Mouse (Mus musculus) kidney, postnatal 0 days (tissue): ENCODE data around the gene Scn5a. TPM values are rescaled to one million over a fixed set of nuclear protein-coding genes. Genes with fewer than 3 reads are reported as not detected.

Source experiments
- ATAC-seq: fragments of 200-750 bp; cut with Nextera tagmentation; replicated peaks from 2 replicates; pipeline ENCODE4 v1.8.0; 2017; ENCODE audit warnings: low read depth, moderate number of reproducible peaks, moderate TSS enrichment, moderate library complexity; ENCODE audit not compliant: low FRiP score
- DNase-seq: peaks from one replicate; pipeline ENCODE4 v3.0.0-alpha.2; 2016; ENCODE audit warnings: low spot score
- H3K27ac ChIP-seq: fragments of 300-500 bp; sonication (generic); 2 replicates; pipeline ENCODE4 v1.5.1; 2014; ENCODE audit warnings: mild to moderate bottlenecking
- H3K27me3 ChIP-seq: fragments of 300-500 bp; sonication (generic); 2 replicates; pipeline ENCODE4 v1.6.1; 2014; ENCODE audit warnings: low read length, mixed read lengths; ENCODE audit not compliant: insufficient read depth
- H3K36me3 ChIP-seq: fragments of 300-500 bp; sonication (generic); 2 replicates; pipeline ENCODE4 v1.6.1; 2014; ENCODE audit warnings: low read length, mixed read lengths; ENCODE audit not compliant: insufficient read depth
- H3K4me1 ChIP-seq: fragments of 300-500 bp; sonication (generic); replicated peaks from 2 replicates; pipeline ENCODE4 v1.6.1; 2014; ENCODE audit warnings: antibody characterized with exemption, low read length, mixed read lengths; ENCODE audit not compliant: insufficient read depth
- H3K4me2 ChIP-seq: fragments of 300-500 bp; sonication (generic); 2 replicates; pipeline ENCODE4 v1.6.1; 2014; ENCODE audit warnings: mild to moderate bottlenecking, low read length, moderate library complexity, mixed read lengths
- H3K4me3 ChIP-seq: fragments of 300-500 bp; sonication (generic); replicated peaks from 2 replicates; pipeline ENCODE4 v1.5.1; 2014; ENCODE audit warnings: low read depth, low read length
- H3K9ac ChIP-seq: fragments of 300-500 bp; sonication (generic); 2 replicates; pipeline ENCODE4 v1.6.1; 2014; ENCODE audit warnings: low read depth, low read length
- H3K9me3 ChIP-seq: fragments of 300-500 bp; sonication (generic); replicated peaks from 2 replicates; pipeline ENCODE4 v1.6.1; 2016; ENCODE audit warnings: low read length, inconsistent platforms, mixed read lengths
- CTCF ChIP-seq: IDR thresholded peaks from 2 replicates; pipeline ENCODE4 v1.5.1; 2016; ENCODE audit warnings: antibody characterized with exemption, low read depth, mild to moderate bottlenecking, moderate library complexity
- WGBS: fragments of 180-500 bp; shearing (Covaris S2); extraction: QIAGEN DNeasy Blood & Tissue Kit; methylation state at CpG from one replicate; pipeline ENCODE4 v1.1.7; 2014; 5-methylcytosine and 5-hydroxymethylcytosine counted together
- polyA plus RNA-seq: library from polyadenylated mRNA; unstranded; fragments of >200 nt; fragmentation: Nextera tagmentation; extraction: Ambion mirVana; gene quantifications from 2 replicates; pipeline ENCODE4 v1.2.1, GENCODE M21; 2015

The Scn5a gene
- polyA plus RNA-seq, 1 experiment from 2014 or later, result 0.12 TPM

- no peak for ATAC-seq
- WGBS, result 71% methylated on average over 8 of the region's 8 CpGs
- Histone ChIP-seq H3K9me3 (no peaks in the 10 kb centered on the region), H3K4me2 (no peak overlapping the region), H3K9ac (no peak overlapping the region), H3K36me3 (no peaks in the 10 kb centered on the region), H3K4me1 (0 out of 2 replicates have a peak, but pooled peaks cover 4% of the 10 kb centered on the region), H3K4me3 (no peak overlapping the region), H3K27me3 (no peaks in the 10 kb centered on the region; the same call in 1 of the 2 replicates), H3K27ac (no peak overlapping the region)
- no peak for TF ChIP-seq CTCF
- no peak for DNase-seq
Observed at GRCm38 (mm10) chr9:119518177-119518576, 60.6 kb downstream of the Scn5a start.

- Histone ChIP-seq H3K36me3 (no peaks in the 10 kb centered on the region), H3K27ac (no peak overlapping the region), H3K4me3 (no peak overlapping the region), H3K4me1 (0 out of 2 replicates have a peak, but pooled peaks cover 4% of the 10 kb centered on the region), H3K9ac (no peak overlapping the region), H3K27me3 (no peaks in the 10 kb centered on the region; the same call in 1 of the 2 replicates), H3K9me3 (no peaks in the 10 kb centered on the region), H3K4me2 (no peak overlapping the region)
- DNase-seq, result no peak
- no peak for TF ChIP-seq CTCF
- ATAC-seq, result no peak
- 40% methylated on average over 20 of the region's 20 CpGs for WGBS
Observed at GRCm38 (mm10) chr9:119517467-119517866, 61.3 kb downstream of the Scn5a start.

GRCm38 (mm10) chr9:119516815-119517214, 62.0 kb downstream of the Scn5a start:
- H3K27me3 ChIP-seq, result no peaks in the 10 kb centered on the region; the same call in 1 of the 2 replicates
- no peaks in the 10 kb centered on the region for H3K9me3 ChIP-seq
- ATAC-seq (no peak), DNase-seq (no peak)
- H3K36me3 ChIP-seq, result no peaks in the 10 kb centered on the region
- no peak overlapping the region for H3K4me3 ChIP-seq
- H3K9ac ChIP-seq, result no peak overlapping the region
- TF ChIP-seq CTCF, result no peak
- 43% methylated on average over 5 of the region's 5 CpGs for whole genome bisulfite sequencing
- H3K27ac ChIP-seq, result no peak overlapping the region
- H3K4me1 ChIP-seq, result 0 out of 2 replicates have a peak, but pooled peaks cover 4% of the 10 kb centered on the region
- no peak overlapping the region for H3K4me2 ChIP-seq

GRCm38 (mm10) chr9:119515454-119515853, 63.4 kb downstream of the Scn5a start:
- ATAC-seq, result no peak
- Histone ChIP-seq H3K4me1 (0 out of 2 replicates have a peak, but pooled peaks cover 4% of the 10 kb centered on the region), H3K36me3 (no peaks in the 10 kb centered on the region), H3K9me3 (no peaks in the 10 kb centered on the region), H3K4me3 (no peak overlapping the region), H3K9ac (no peak overlapping the region), H3K27ac (no peak overlapping the region), H3K4me2 (no peak overlapping the region), H3K27me3 (no peaks in the 10 kb centered on the region; the same call in 1 of the 2 replicates)
- 96% methylated on average over 9 of the region's 9 CpGs for WGBS
- no peak for DNase-seq
- no peak for TF ChIP-seq CTCF

- Histone ChIP-seq H3K9ac (no peak overlapping the region), H3K4me3 (no peak overlapping the region), H3K4me2 (no peak overlapping the region), H3K4me1 (0 out of 2 replicates have a peak, but pooled peaks cover 4% of the 10 kb centered on the region), H3K27me3 (no peaks in the 10 kb centered on the region; the same call in 1 of the 2 replicates), H3K36me3 (no peaks in the 10 kb centered on the region), H3K27ac (no peak overlapping the region), H3K9me3 (no peaks in the 10 kb centered on the region)
- TF ChIP-seq CTCF, result no peak
- WGBS, result 70% methylated on average over 8 of the region's 8 CpGs
- DNase-seq, result no peak
- peak; percentile 59; the same call in 1 of the 2 replicates for ATAC-seq
Observed at GRCm38 (mm10) chr9:119514986-119515385, 63.8 kb downstream of the Scn5a start.

- no peaks in the 10 kb centered on the region for H3K9me3 ChIP-seq
- no peak for TF ChIP-seq CTCF
- no peak overlapping the region for H3K4me2 ChIP-seq
- no peak overlapping the region for H3K4me3 ChIP-seq
- H3K4me1 ChIP-seq, result no peaks in the 10 kb centered on the region
- H3K27ac ChIP-seq, result no peak overlapping the region
- no peaks in the 10 kb centered on the region for H3K36me3 ChIP-seq
- no peak for DNase-seq
- H3K9ac ChIP-seq, result no peak overlapping the region
- WGBS, result 76% methylated on average over 8 of the region's 8 CpGs
- H3K27me3 ChIP-seq, result no peaks in the 10 kb centered on the region; the same call in 1 of the 2 replicates
- ATAC-seq, result no peak
Observed at GRCm38 (mm10) chr9:119513816-119514215, 65.0 kb downstream of the Scn5a start.

- no peaks in the 10 kb centered on the region for H3K36me3 ChIP-seq
- TF ChIP-seq CTCF, result no peak
- H3K27ac ChIP-seq, result no peak overlapping the region
- no peaks in the 10 kb centered on the region; the same call in 1 of the 2 replicates for H3K27me3 ChIP-seq
- no peaks in the 10 kb centered on the region for H3K4me1 ChIP-seq
- H3K4me3 ChIP-seq, result no peak overlapping the region
- H3K9me3 ChIP-seq, result no peaks in the 10 kb centered on the region
- no peak overlapping the region for H3K4me2 ChIP-seq
- H3K9ac ChIP-seq, result no peak overlapping the region
- DNase-seq (no peak), ATAC-seq (no peak)
- WGBS, result 82% methylated on average over 9 of the region's 9 CpGs
Observed at GRCm38 (mm10) chr9:119512993-119513392, 65.8 kb downstream of the Scn5a start.
